9 mouse cellular contexts compared by ENCODE assay signal in genomic region chr12:54830574-54830973, GRCm38 (mm10). TPM values are rescaled to one million over a fixed set of nuclear protein-coding genes. Genes with fewer than 3 reads are reported as not detected.
A peak's percentile ranks its signal among the peaks of the same experiment; 100 is the strongest.
DNase-seq lines count a peak whose midpoint lies in the region; ATAC-seq lines count a peak whose summit lies in the region.
"Had no signal": no experiment of that assay in that cellular context is flagged by ENCODE, and none has a peak within 500 bp of the region (broad histone marks: within the 10 kb centered on the region; RNA-seq: fewer than 3 reads in every experiment).

No protein-coding gene starts in this region.

- DNase-seq in Muller cell, postnatal 12 days (ENCODE audit: inconsistent ontology term), result peak; percentile 64
- DNase-seq in cerebellum, adult 8-10 months, result peak; percentile 75
- peak; percentile 71 to 76 for DNase-seq in layer of hippocampus, postnatal 36 days
- DNase-seq in lung, postnatal 4 days, result peak; percentile 78 to 86
- DNase-seq in right cerebral cortex, adult 18-20 months, result peak; percentile 81
- DNase-seq in urinary bladder, postnatal 10 days (ENCODE audit: low spot score), result peak; percentile 36

- H3K9me3 ChIP-seq in hindbrain, embryonic 16.5 days (ENCODE audit: control insufficient read depth, low read length), result no peaks in the 10 kb centered on the region

- no peak overlapping the region for H3K4me3 ChIP-seq in hindbrain, embryonic 16.5 days (ENCODE audit: low read length)
- H3K4me3 ChIP-seq: myocyte had no signal

- H3K4me2 ChIP-seq in hindbrain, embryonic 16.5 days (ENCODE audit: low read length), result no peak overlapping the region

- no peak overlapping the region for H3K27ac ChIP-seq in hindbrain, embryonic 16.5 days (ENCODE audit: low read depth, low read length)

- WGBS in hindbrain, embryonic 16.5 days, result 17% methylated on average over 6 of the region's 6 CpGs

- H3K27me3 ChIP-seq in hindbrain, embryonic 16.5 days (replicated peaks; ENCODE audit: control insufficient read depth, insufficient read depth, low read length), result no peaks in the 10 kb centered on the region

- H3K9ac ChIP-seq in hindbrain, embryonic 16.5 days (ENCODE audit: low read depth, low read length), result no peak overlapping the region

- H3K36me3 ChIP-seq in hindbrain, embryonic 16.5 days (ENCODE audit: control insufficient read depth, insufficient read depth, low read length), result no peaks in the 10 kb centered on the region

- no peaks in the 10 kb centered on the region; the same call in 1 of the 2 replicates for H3K4me1 ChIP-seq in hindbrain, embryonic 16.5 days (ENCODE audit: control insufficient read depth, insufficient read depth, low read depth, low read length)

- peak; percentile 89 for ATAC-seq in frontal cortex, adult (ENCODE audit: low TSS enrichment)
- ATAC-seq in hindbrain, embryonic 16.5 days, result peak; percentile 91

RNA-seq across cellular contexts. Expression of gene Cfl2, which starts 32.1 kb away (rescaled TPM):
- 317 and 323 TPM in 2 replicates for polyA plus RNA-seq in hindbrain, embryonic 16.5 days (2015; fragmentation: Nextera tagmentation; extraction: Ambion mirVana)
- 100 to 1,000 TPM in 1 of 2 experiments, 10 to 100 TPM in 1; 94.3 to 101 TPM for total RNA-seq in layer of hippocampus, postnatal 36 days (2021)

RNA-seq across cellular contexts. Expression of gene Snx6, which starts 35.1 kb away (rescaled TPM):
- 132 and 144 TPM in 2 replicates for polyA plus RNA-seq in hindbrain, embryonic 16.5 days (2015; fragmentation: Nextera tagmentation; extraction: Ambion mirVana)
- 10 to 100 TPM; 44.7 to 46.0 TPM for total RNA-seq in layer of hippocampus, postnatal 36 days (2021)
